Mouse (Mus musculus) liver, postnatal 0 days (tissue): Measurements from ENCODE around the gene Susd1. TPM values are rescaled to one million over a fixed set of nuclear protein-coding genes. Genes with fewer than 3 reads are reported as not detected.

Source experiments
- ATAC-seq: fragments of 200-750 bp; cut with Nextera tagmentation; 2 replicates; pipeline ENCODE4 v1.8.0; 2017; ENCODE audit warnings: mild to moderate bottlenecking, moderate library complexity
- DNase-seq: peaks from one replicate; pipeline ENCODE4 v3.0.0-alpha.2; 2016
- H3K27ac ChIP-seq: fragments of 300-500 bp; sonication (generic); 2 replicates; pipeline ENCODE4 v1.5.1; 2014; ENCODE audit warnings: antibody characterized with exemption, moderate library complexity, mild to moderate bottlenecking, low read depth
- H3K27me3 ChIP-seq: fragments of 300-500 bp; sonication (generic); 2 replicates; pipeline ENCODE4 v1.6.1; 2014; ENCODE audit warnings: low read length, control low read depth, mixed read lengths; ENCODE audit not compliant: insufficient read depth
- H3K36me3 ChIP-seq: fragments of 300-500 bp; sonication (generic); replicated peaks from 2 replicates; pipeline ENCODE4 v1.6.1; 2014; ENCODE audit warnings: mild to moderate bottlenecking, control low read depth, low read length, moderate library complexity, mixed read lengths; ENCODE audit not compliant: insufficient read depth
- H3K4me1 ChIP-seq: fragments of 300-500 bp; sonication (generic); 2 replicates; pipeline ENCODE4 v1.6.1; 2014; ENCODE audit warnings: antibody characterized with exemption, mild to moderate bottlenecking, control low read depth; ENCODE audit not compliant: insufficient read depth
- H3K4me2 ChIP-seq: fragments of 300-500 bp; sonication (generic); 2 replicates; pipeline ENCODE4 v1.6.1; 2014; ENCODE audit warnings: low read depth, mild to moderate bottlenecking, low read length, moderate library complexity, mixed read lengths
- H3K4me3 ChIP-seq: fragments of 300-500 bp; sonication (generic); 2 replicates; pipeline ENCODE4 v1.5.1; 2014; ENCODE audit warnings: low read depth, low read length
- H3K9ac ChIP-seq: fragments of 300-500 bp; sonication (generic); replicated peaks from 2 replicates; pipeline ENCODE4 v1.6.1; 2014; ENCODE audit warnings: mild to moderate bottlenecking, moderate library complexity
- H3K9me3 ChIP-seq: fragments of 300-500 bp; sonication (generic); 2 replicates; pipeline ENCODE4 v1.6.1; 2016; ENCODE audit warnings: mild to moderate bottlenecking, control low read depth, low read length, mixed read lengths
- CTCF ChIP-seq: sonication (generic); IDR thresholded peaks from 2 replicates; pipeline ENCODE4 v1.5.1; 2016; ENCODE audit warnings: antibody characterized with exemption, low read depth
- EP300 ChIP-seq: IDR thresholded peaks from 2 replicates; pipeline ENCODE4 v1.6.1; 2016; ENCODE audit warnings: antibody characterized with exemption, low read depth, mild to moderate bottlenecking
- WGBS: fragments of 180-500 bp; shearing (Covaris S2); extraction: QIAGEN DNeasy Blood & Tissue Kit; methylation state at CpG from one replicate; pipeline ENCODE4 v1.1.7; 2014; ENCODE audit not compliant: insufficient replicate concordance; 5-methylcytosine and 5-hydroxymethylcytosine counted together
- polyA plus RNA-seq: library from polyadenylated mRNA; unstranded; fragments of >200 nt; fragmentation: Nextera tagmentation; extraction: Ambion mirVana; gene quantifications from 2 replicates; pipeline ENCODE4 v1.2.1, GENCODE M21; 2015

The Susd1 gene
- polyA plus RNA-seq, 1 experiment from 2014 or later = 7.2 TPM

DNA sequence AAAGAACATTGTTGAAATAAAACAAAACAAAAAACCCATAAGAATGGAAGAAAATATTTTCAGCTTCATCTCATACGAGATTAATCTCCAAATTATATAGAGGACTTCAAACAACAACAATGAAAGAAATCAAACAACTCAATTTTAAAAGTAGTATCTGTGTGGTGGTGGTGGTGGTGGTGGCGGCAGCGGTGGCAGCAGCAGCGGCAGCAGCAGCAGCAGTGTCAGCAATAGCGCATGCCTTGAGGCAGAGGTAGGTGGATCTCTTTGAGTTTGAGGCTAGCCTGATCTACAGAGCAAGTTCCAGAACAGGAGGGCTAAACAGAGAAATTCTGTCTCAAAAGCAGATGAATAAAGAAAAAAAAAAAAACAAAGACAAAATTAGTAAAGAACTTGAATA, 110.4 kb downstream of the Susd1 start:
- no peak overlapping the region for H3K4me2 ChIP-seq
- no peak overlapping the region for H3K27ac ChIP-seq
- ATAC-seq = no peak
- peaks cover 8% of the 10 kb centered on the region for H3K36me3 ChIP-seq
- H3K9ac ChIP-seq = no peak overlapping the region
- DNase-seq = no peak
- H3K9me3 ChIP-seq = no peaks in the 10 kb centered on the region
- no peaks in the 10 kb centered on the region for H3K27me3 ChIP-seq
- TF ChIP-seq EP300 = no peak
- no peak for TF ChIP-seq CTCF
- 92% methylated on average over 5 of the region's 5 CpGs for WGBS
- no peak overlapping the region for H3K4me3 ChIP-seq
- peaks cover 43% of the 10 kb centered on the region for H3K4me1 ChIP-seq

GRCm38 (mm10) chr4:59326031-59326760, 112.2 kb downstream of the Susd1 start:
- Histone ChIP-seq H3K27ac (no peak overlapping the region), H3K27me3 (no peaks in the 10 kb centered on the region), H3K9me3 (no peaks in the 10 kb centered on the region), H3K9ac (no peak overlapping the region), H3K4me3 (no peak overlapping the region), H3K36me3 (peaks cover 8% of the 10 kb centered on the region), H3K4me2 (no peak overlapping the region), H3K4me1 (peaks cover 30% of the 10 kb centered on the region)
- no peak for DNase-seq
- no peak for ATAC-seq
- WGBS = 92% methylated on average over 6 of the region's 6 CpGs
- TF ChIP-seq CTCF (no peak), EP300 (no peak)

DNA sequence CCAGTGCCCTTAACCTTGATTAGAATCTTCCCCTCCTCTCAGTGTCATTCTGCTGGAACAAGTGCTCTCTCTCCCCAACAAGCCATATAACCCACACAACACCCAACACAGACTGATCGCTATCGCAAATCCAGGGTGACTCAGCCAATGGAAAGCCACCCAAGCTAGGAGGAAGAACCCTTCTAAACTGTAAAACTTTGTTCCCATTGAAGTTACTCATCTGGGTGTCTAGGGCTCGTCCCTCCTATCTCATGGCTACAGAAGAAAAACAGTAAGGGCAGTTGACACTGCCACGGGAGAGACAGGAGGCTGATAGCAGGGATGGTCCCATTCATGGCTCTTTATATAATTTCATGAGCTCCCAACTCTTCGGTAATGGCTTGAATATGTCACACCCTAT, 114.1 kb downstream of the Susd1 start:
- peak; percentile 85 for TF ChIP-seq EP300
- no peak for TF ChIP-seq CTCF
- Histone ChIP-seq H3K27ac (peak overlapping the region; percentile 51; the same call in 1 of the 2 replicates), H3K36me3 (peaks cover 8% of the 10 kb centered on the region), H3K4me2 (no peak overlapping the region), H3K4me3 (no peak overlapping the region), H3K9me3 (no peaks in the 10 kb centered on the region), H3K4me1 (peaks cover 26% of the 10 kb centered on the region), H3K27me3 (no peaks in the 10 kb centered on the region), H3K9ac (no peak overlapping the region)
- ATAC-seq = peak; percentile 64
- 50% methylated on average over 5 of the region's 5 CpGs for WGBS
- no peak for DNase-seq

DNA sequence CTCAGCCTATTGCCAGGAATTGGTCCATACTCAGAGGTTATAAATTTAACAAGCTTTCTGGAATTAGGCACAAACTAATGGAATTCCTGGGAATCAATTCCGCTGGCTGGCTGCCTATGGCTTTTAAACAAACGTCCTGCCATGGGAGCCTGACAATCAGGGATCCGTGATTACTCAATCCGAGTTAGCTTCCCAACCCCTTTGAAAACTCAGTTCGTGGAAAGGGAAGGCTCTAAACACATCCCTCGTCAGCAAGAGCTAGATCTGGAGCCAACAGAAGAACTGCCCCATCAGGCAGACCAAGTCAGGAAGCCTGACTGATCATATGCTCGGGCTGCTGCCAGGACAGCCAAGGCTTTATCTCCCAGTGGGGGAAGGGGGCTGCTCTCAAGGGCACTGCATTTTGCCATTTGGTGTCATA, 115.2 kb downstream of the Susd1 start:
- Histone ChIP-seq H3K9me3 (no peaks in the 10 kb centered on the region), H3K4me1 (peaks cover 33% of the 10 kb centered on the region), H3K4me3 (no peak overlapping the region), H3K27me3 (no peaks in the 10 kb centered on the region), H3K27ac (peak overlapping the region; percentile 77), H3K36me3 (0 out of 2 replicates have a peak, but pooled peaks cover 3% of the 10 kb centered on the region), H3K4me2 (no peak overlapping the region), H3K9ac (peak overlapping the region; percentile 5; the same call in 1 of the 2 replicates)
- peak; percentile 54 for ATAC-seq
- WGBS = 52% methylated on average over 7 of the region's 7 CpGs
- no peak for TF ChIP-seq CTCF
- no peak; the same call in 1 of the 2 replicates for TF ChIP-seq EP300
- peak; percentile 60 for DNase-seq

DNA sequence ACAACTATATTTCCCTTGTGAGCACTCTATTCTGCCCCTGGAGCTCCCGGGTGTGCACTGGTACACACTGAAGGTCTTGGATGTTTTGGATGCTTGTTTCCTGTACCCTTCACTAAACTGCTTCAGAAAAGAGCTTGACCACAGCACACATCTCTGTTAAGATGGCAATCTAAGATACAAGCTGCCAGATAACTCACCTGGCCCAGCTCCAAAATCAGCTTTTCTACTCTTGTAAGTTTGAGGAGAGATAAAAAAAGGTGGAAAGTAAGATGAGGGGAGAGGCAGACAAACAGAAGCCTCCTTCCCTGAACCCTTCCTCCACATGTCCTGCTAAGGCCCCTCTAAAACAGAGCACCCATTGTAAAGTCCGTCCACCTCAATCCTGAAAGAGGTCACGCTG, 115.7 kb downstream of the Susd1 start:
- DNase-seq = no peak
- Histone ChIP-seq H3K9ac (no peak overlapping the region), H3K27me3 (no peaks in the 10 kb centered on the region), H3K36me3 (0 out of 2 replicates have a peak, but pooled peaks cover 3% of the 10 kb centered on the region), H3K4me2 (no peak overlapping the region), H3K4me1 (peaks cover 33% of the 10 kb centered on the region), H3K4me3 (no peak overlapping the region), H3K9me3 (no peaks in the 10 kb centered on the region), H3K27ac (peak overlapping the region; percentile 77)
- no peak for ATAC-seq
- TF ChIP-seq EP300 = no peak
- TF ChIP-seq CTCF = no peak
- 70% methylated on average over 3 of the region's 3 CpGs for WGBS

GRCm38 (mm10) chr4:59322056-59322455, 116.4 kb downstream of the Susd1 start:
- TF ChIP-seq EP300 = no peak
- no peak for TF ChIP-seq CTCF
- Histone ChIP-seq H3K4me1 (peaks cover 33% of the 10 kb centered on the region), H3K9me3 (no peaks in the 10 kb centered on the region), H3K4me3 (no peak overlapping the region), H3K27me3 (no peaks in the 10 kb centered on the region), H3K4me2 (no peak overlapping the region), H3K36me3 (0 out of 2 replicates have a peak, but pooled peaks cover 3% of the 10 kb centered on the region), H3K27ac (peak overlapping the region; percentile 77), H3K9ac (no peak overlapping the region)
- no peak for ATAC-seq
- WGBS = 83% methylated on average over 6 of the region's 6 CpGs
- DNase-seq = no peak
